9 mouse cellular contexts compared by ENCODE assay signal in the genomic region with DNA sequence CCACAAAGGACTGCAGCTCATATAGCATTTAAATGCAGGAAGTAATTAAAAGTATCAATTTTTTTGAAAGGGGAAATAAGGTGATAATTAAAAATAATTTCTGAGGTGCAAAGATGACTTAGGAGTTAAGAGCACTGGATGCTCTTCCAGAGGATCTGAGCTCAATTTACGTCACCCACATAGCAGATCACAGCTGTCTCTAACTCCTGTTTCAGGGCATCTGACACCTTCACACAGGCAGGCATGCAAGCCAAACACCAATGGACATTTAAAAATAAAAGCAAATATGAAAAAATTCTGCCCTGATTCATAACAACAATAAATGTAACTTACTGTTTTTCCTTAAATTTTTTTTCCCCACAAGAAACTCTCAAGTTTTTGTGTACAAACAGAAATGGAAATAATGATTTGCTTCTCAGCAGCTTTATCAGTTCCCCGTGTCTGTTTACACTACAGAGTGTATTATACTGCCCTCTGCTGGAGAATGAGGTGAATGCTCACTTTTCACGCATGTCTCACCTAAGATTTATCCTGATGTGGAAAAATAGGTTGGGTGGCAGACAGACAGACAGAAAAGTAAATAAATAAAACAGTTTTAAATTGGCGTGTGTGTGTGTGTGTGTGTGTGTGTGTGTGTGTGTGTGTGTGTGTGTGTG. TPM values are rescaled to one million over a fixed set of nuclear protein-coding genes. Genes with fewer than 3 reads are reported as not detected.
DNase-seq lines count a peak whose midpoint lies in the region; ATAC-seq and TF ChIP-seq lines count a peak whose summit lies in the region.
"Had no signal": no experiment of that assay in that cellular context is flagged by ENCODE, and none has a peak within 500 bp of the region (broad histone marks: within the 10 kb centered on the region; RNA-seq: fewer than 3 reads in every experiment).

No protein-coding gene starts in this region.

- no peak for ATAC-seq in kidney, postnatal 0 days (replicated peaks; ENCODE audit: low FRiP score, low read depth)
- ATAC-seq in kidney, embryonic 16.5 days (ENCODE audit: low FRiP score, low TSS enrichment) = no peak
- peak; percentile 75 for ATAC-seq in forebrain, embryonic 16.5 days
- peak; percentile 83; the same call in 1 of the 2 replicates for ATAC-seq in neural tube, embryonic 14.5 days (ENCODE audit: low read depth)

- H3K4me1 ChIP-seq in kidney, postnatal 0 days (replicated peaks; ENCODE audit: insufficient read depth, low read length) = no peaks in the 10 kb centered on the region
- H3K4me1 ChIP-seq in kidney, embryonic 16.5 days (ENCODE audit: insufficient read depth, low read length) = no peaks in the 10 kb centered on the region
- H3K4me1 ChIP-seq in forebrain, embryonic 16.5 days (replicated peaks; ENCODE audit: control insufficient read depth, insufficient read depth, low read length) = no peaks in the 10 kb centered on the region
- H3K4me1 ChIP-seq in neural tube, embryonic 14.5 days (ENCODE audit: control insufficient read depth, insufficient read depth, low read length) = no peaks in the 10 kb centered on the region
- H3K4me1 ChIP-seq: liver, embryonic 13.5 days had no signal

- 5% methylated on average over 4 of the region's 4 CpGs for WGBS in kidney, postnatal 0 days
- WGBS in kidney, embryonic 16.5 days = 7% methylated on average over 4 of the region's 4 CpGs
- 5% methylated on average over 4 of the region's 4 CpGs for WGBS in forebrain, embryonic 16.5 days
- 19% methylated on average over 4 of the region's 4 CpGs for WGBS in neural tube, embryonic 14.5 days

- TF ChIP-seq CTCF in kidney, postnatal 0 days (IDR thresholded peaks at IDR 0.05; ENCODE audit: low read depth) = peak; percentile 77

- H3K27ac ChIP-seq in kidney, postnatal 0 days = no peak overlapping the region
- no peak overlapping the region for H3K27ac ChIP-seq in kidney, embryonic 16.5 days (ENCODE audit: low read length)
- no peak overlapping the region for H3K27ac ChIP-seq in forebrain, embryonic 16.5 days (ENCODE audit: low read length)
- no peak overlapping the region for H3K27ac ChIP-seq in neural tube, embryonic 14.5 days (ENCODE audit: low read depth, low read length)
- H3K27ac ChIP-seq: liver, embryonic 13.5 days had no signal

- no peak overlapping the region for H3K9ac ChIP-seq in kidney, postnatal 0 days (ENCODE audit: low read depth, low read length)
- H3K9ac ChIP-seq in kidney, embryonic 16.5 days (replicated peaks; ENCODE audit: low read length) = no peak overlapping the region
- no peak overlapping the region for H3K9ac ChIP-seq in forebrain, embryonic 16.5 days (replicated peaks; ENCODE audit: low read depth, low read length)
- no peak overlapping the region for H3K9ac ChIP-seq in neural tube, embryonic 14.5 days (replicated peaks; ENCODE audit: low read depth, low read length)
- H3K9ac ChIP-seq: liver, embryonic 13.5 days had no signal

- no peak overlapping the region for H3K4me3 ChIP-seq in kidney, postnatal 0 days (replicated peaks; ENCODE audit: low read depth, low read length)
- no peak overlapping the region for H3K4me3 ChIP-seq in kidney, embryonic 16.5 days (ENCODE audit: low read length)
- no peak overlapping the region for H3K4me3 ChIP-seq in forebrain, embryonic 16.5 days (replicated peaks; ENCODE audit: low read length)
- no peak overlapping the region for H3K4me3 ChIP-seq in neural tube, embryonic 14.5 days (ENCODE audit: low read depth, low read length)
- H3K4me3 ChIP-seq: liver, embryonic 13.5 days had no signal

- no peak overlapping the region for H3K4me2 ChIP-seq in kidney, postnatal 0 days (ENCODE audit: low read length)
- H3K4me2 ChIP-seq in kidney, embryonic 16.5 days (replicated peaks; ENCODE audit: low read depth, low read length) = no peak overlapping the region
- H3K4me2 ChIP-seq in forebrain, embryonic 16.5 days (ENCODE audit: low read length) = no peak overlapping the region
- no peak overlapping the region for H3K4me2 ChIP-seq in neural tube, embryonic 14.5 days (ENCODE audit: low read depth, low read length)
- H3K4me2 ChIP-seq: liver, embryonic 13.5 days had no signal

- H3K36me3 ChIP-seq in kidney, postnatal 0 days (ENCODE audit: insufficient read depth, low read length) = no peaks in the 10 kb centered on the region
- no peaks in the 10 kb centered on the region for H3K36me3 ChIP-seq in kidney, embryonic 16.5 days (ENCODE audit: insufficient read depth, low read length)
- H3K36me3 ChIP-seq in forebrain, embryonic 16.5 days (ENCODE audit: control insufficient read depth, insufficient read depth) = no peaks in the 10 kb centered on the region
- H3K36me3 ChIP-seq in neural tube, embryonic 14.5 days (ENCODE audit: control insufficient read depth, insufficient read depth, low read length) = no peaks in the 10 kb centered on the region
- H3K36me3 ChIP-seq: liver, embryonic 13.5 days had no signal

- no peaks in the 10 kb centered on the region for H3K27me3 ChIP-seq in kidney, postnatal 0 days (ENCODE audit: insufficient read depth, low read length)
- H3K27me3 ChIP-seq in kidney, embryonic 16.5 days (ENCODE audit: insufficient read depth, low read length) = no peaks in the 10 kb centered on the region
- H3K27me3 ChIP-seq in forebrain, embryonic 16.5 days (replicated peaks; ENCODE audit: control insufficient read depth, insufficient read depth, low read length) = no peaks in the 10 kb centered on the region
- H3K27me3 ChIP-seq in neural tube, embryonic 14.5 days (ENCODE audit: control insufficient read depth, insufficient read depth, low read length) = no peaks in the 10 kb centered on the region
- H3K27me3 ChIP-seq: liver, embryonic 13.5 days had no signal

- no peaks in the 10 kb centered on the region for H3K9me3 ChIP-seq in kidney, postnatal 0 days (replicated peaks; ENCODE audit: low read length)
- no peaks in the 10 kb centered on the region for H3K9me3 ChIP-seq in kidney, embryonic 16.5 days (ENCODE audit: low read length)
- H3K9me3 ChIP-seq in forebrain, embryonic 16.5 days (ENCODE audit: control insufficient read depth, low read length) = no peaks in the 10 kb centered on the region
- H3K9me3 ChIP-seq in neural tube, embryonic 14.5 days (ENCODE audit: control insufficient read depth, low read length) = no peaks in the 10 kb centered on the region
- H3K9me3 ChIP-seq: liver, embryonic 13.5 days had no signal

- intact Hi-C loops in heart, postnatal 25 days (cut with DNase I) = loop anchor here (10.0 kb wide), 1 partner anchor 824 kb away; no protein-coding TSS in a partner anchor

- peak; percentile 62 for DNase-seq in kidney, postnatal 0 days (ENCODE audit: low spot score)
- peak; percentile 72 for DNase-seq in ES-CJ7 (ENCODE audit: low read depth, low spot score)
- peak; percentile 60 for DNase-seq in ZHBTc4 (ENCODE audit: low read depth, low spot score)
- no peak for DNase-seq in heart, postnatal 25 days (ENCODE audit: low spot score)
- DNase-seq in adrenal gland, adult 2 months = no peak
- DNase-seq: liver, embryonic 13.5 days had no signal

RNA-seq across cellular contexts. Expression of gene Tfap2b, which starts 29.8 kb away (rescaled TPM):
- 61.5 and 62.3 TPM in 2 replicates for polyA plus RNA-seq in kidney, postnatal 0 days (2015; fragmentation: Nextera tagmentation; extraction: Ambion mirVana)
- polyA plus RNA-seq in kidney, embryonic 16.5 days (2015; fragmentation: Nextera tagmentation; extraction: Ambion mirVana) = 54.5 and 62.1 TPM in 2 replicates
- polyA plus RNA-seq in forebrain, embryonic 16.5 days (2015; fragmentation: Nextera tagmentation; extraction: Ambion mirVana) = 2.4 and 3.0 TPM in 2 replicates
- 49.2 and 51.8 TPM in 2 replicates for polyA plus RNA-seq in neural tube, embryonic 14.5 days (2014; fragmentation: Nextera tagmentation; extraction: Ambion mirVana)
- total RNA-seq in heart, postnatal 25 days (2021) = under 1 TPM; 0.08 to 0.16 TPM
- total RNA-seq in adrenal gland, adult 2 months (2021) = 10 to 100 TPM in 1 of 2 experiments, 1 to 10 TPM in 1; 8.5 to 18.7 TPM
- 13.3 and 33.5 TPM in 2 replicates for polyA plus RNA-seq in adrenal gland, adult 2 months (2012; rRNA removed)

Comparison
In these comparisons a context has a peak if more than half of its experiments do, and no peak if none do; other contexts are left out.
1. ATAC-seq: peak in forebrain, embryonic 16.5 days (single experiment) and neural tube, embryonic 14.5 days (single experiment); none in kidney, postnatal 0 days (single experiment) and kidney, embryonic 16.5 days (single experiment).
2. DNase-seq: peak in kidney, postnatal 0 days (single experiment), ES-CJ7 (single experiment) and ZHBTc4 (single experiment); none in heart, postnatal 25 days (single experiment) and adrenal gland, adult 2 months (single experiment).